Mouse (Mus musculus): ENCODE data around the gene Slc6a9.

Slc6a9 gene

DNA sequence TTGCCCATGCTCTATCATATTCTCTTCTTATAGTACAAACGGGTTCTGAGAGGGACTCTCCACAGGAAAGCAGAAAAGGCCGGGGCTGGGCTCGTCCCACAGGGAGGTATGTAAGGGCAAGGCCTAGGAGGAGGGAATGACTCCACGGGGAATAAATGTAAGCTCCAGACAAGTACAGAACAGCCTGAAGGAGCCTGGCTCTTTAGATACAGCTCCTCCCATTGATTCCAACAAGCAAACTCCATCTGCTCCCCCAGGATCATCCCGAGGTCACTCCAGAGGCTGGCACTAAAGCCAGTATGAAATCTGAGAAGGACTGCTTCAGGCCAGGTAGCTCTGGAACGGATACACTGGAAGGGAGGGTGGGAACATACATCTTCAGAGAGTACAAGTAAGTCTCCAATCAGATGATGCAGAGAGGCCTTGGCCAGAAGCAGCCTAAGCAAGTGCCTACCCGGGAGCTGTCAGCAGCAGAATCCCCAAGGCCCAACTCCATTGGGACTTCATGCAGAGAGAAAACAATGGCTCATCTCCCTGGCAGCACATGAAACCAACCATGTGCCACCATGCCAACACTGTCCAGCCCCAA is 78.5 kb downstream of the Slc6a9 start:
- DNase-seq (ENCODE audit: low spot score in 2 of 2), result no peak

DNA sequence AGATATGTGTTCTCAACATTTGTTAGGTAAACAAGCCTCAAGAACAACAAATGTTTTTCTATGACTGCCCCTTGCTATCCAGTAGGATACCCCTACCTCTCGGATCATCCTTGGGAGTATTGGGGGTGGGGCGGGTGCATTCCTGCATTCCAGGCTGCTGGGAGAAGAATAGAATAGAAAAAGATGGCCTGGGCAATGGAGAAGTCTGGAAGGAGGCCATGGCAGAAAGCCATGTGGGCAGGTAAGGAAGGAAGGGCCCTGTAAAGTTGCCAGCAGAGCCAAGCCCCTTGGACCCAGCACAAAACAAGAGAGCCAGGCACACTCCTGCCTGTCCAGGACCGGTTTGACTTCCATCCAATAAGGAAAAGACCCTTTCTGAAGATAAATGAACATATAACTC is 79.1 kb downstream of the Slc6a9 start:
- DNase-seq (ENCODE audit: low spot score in 2 of 2), result no peak

DNA sequence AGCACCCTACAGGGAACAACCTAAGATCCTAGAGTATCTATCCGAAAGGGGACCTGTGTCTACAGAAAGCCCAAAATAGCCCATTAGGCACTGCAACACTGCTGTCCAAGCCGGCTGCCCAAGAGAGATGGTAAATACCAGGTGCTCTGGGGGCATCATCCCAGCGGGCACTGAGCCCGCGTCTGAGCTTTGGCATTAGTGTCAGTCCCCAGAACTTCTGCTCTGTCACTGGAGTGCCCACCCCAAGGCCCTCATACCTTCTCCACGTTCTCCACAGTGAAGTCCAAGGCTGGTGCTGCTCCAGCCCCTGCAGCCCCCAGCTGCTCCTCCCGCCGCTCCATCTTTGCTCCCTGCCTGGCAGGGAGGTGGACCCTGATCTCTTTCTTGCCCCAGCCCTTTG is 79.7 kb downstream of the Slc6a9 start:
- no peak for DNase-seq (ENCODE audit: low spot score in 2 of 2)

DNA sequence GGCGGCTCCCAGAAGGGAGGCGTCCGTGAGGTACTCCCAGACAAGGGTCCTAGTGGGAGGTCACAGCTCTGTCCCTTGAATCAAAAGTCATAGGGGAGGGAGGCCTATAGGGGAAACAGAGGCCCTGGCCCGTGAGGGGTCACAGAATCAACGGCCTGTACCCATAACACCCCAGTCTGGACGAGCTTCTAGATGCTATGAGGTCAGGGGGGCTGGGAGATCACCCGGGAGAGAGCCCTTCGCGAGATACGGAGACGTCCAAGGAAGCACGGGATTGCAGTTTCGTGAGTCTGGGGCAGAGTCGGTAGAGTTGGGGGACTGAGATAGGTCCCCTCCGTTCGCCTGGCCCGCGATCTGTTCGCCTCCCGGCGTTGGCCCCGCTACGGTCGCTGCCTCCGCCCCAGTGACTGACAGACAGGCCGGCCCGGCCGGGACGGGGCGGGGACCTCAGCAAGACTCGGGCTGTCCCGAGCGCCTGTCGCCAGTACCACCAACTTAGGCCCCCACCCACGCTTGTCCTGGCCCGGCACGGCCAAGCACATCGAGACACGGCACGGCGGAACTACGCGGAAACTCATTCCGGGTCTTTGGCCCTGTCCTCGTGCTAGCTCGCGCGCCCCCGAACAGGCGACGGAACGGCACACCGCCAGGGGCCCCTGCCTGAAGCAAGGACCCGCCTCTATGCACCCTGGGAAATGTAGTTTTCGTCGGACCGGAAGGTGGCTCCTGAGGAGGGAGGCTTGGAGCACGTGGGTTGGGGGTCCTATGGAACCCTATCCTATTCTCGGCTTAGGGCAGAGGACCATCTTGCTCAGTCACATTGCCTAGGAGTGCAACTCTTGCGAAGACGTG is 80.5 kb downstream of the Slc6a9 start, which contains the start of gene Ipo13:
TSS of gene Ipo13 (minus strand) at position 409 of the 852 bp plus-strand sequence.
- DNase-seq (ENCODE audit: low spot score in 2 of 2), result peak; percentile 89

DNA sequence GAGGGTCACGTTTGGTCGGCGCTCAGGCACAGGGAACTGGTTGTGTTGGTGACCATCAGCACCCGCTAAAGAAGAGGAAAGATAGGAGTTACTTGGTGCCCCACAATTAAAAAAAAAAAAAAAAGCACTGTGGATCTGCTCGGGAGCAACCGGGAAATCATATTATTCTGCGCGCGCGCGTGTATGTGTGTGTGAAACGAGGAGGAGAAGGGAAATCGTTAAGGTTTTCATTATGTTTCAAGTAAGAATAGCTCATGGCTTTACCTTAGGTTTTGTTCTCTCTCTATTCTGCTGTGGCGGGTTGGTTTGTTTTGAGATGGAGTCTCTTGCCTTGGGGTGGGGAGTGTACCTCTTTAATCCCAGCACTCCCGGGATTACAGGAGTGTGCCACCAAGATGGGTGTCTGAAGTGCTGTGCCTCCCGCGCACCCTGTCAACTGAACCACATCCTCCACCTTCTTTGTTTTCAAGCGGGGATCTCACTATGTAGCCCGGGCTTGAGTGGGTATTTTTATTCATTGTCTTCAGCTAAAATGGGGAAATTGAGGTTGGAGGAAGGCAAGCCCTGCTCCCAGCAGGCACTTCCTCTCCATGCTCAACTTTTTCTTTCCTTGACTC is 81.3 kb downstream of the Slc6a9 start:
- no peak for DNase-seq (ENCODE audit: low spot score in 2 of 2)

DNA sequence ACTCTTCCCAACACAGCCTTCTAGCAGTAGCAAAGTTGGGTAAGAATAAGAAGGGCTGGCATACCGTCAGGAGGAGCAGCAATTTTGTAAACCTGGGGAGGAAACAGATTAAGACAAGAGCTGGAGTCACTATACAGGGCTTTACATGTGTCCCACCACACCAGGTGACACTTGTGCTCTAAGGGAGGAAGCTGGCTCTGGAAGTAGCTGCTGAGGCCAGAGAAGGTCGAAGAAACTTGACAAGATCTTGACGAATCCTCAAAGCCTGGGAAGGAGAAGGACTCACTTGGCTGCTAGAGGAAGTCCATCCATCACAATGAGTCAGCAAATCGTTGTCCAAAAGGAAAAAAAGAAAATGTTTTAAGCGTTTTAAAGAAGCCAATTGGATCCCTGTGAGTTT is 82.1 kb downstream of the Slc6a9 start:
- DNase-seq (ENCODE audit: low spot score in 2 of 2), result no peak

DNA sequence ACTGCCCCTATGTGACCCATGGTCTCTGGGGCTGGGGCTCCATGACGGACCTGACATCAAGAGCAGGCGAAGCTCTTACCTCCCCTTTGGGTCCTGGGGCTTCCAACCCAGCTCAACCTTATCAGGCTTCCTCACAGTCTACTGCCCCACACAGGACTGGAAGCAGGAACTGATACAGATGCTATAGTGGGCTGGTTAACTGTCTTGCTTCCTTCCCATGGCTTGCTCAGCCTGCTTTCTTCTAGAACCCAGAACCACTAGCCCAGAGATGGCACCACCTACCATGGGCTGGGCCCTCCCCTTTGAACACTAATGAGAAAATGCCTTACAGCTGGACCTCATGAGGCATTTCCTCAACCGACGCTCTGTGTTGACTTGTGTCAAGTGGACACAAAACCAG is 83.1 kb downstream of the Slc6a9 start:
- no peak for DNase-seq (ENCODE audit: low spot score in 2 of 2)

DNA sequence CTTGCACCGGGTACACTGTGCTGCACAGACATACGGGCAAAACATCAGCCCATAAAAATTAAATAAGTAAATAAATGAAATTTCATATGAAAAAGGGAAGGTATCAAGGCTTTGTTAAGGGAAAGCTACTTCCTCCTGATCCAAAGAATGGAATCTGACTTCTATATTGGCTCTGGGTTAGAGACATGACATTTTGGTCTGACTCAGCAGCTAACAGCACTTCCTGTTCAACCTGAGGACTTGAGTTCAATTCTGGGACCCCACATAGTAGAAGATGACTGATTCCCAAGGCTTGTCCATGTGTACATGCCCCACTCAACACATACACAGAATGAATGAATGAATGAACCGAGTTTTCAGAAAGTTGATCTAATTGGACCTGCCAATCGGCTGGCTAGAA is 83.5 kb downstream of the Slc6a9 start:
- no peak for DNase-seq (ENCODE audit: low spot score in 2 of 2)

DNA sequence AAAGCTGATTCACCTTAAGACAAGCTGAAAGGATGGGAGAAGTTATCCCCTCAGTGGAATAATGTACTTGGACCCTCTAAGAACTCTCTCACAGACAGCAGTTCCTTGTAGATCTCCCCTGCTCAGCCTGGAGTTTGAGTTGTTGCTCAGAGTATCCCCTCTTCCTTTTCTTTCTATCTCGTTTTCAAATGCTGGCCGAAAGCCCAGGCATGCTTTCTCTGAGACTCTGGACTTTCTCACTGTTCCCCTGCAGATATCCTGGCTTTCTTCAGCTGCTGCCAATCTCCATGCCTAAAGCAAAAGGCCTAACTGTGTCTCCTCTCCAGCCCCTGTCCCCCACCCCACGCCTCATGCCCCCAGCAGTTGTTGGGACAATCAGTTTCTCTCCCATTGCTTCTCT is 84.0 kb downstream of the Slc6a9 start:
- DNase-seq (ENCODE audit: low spot score in 2 of 2), result no peak

DNA sequence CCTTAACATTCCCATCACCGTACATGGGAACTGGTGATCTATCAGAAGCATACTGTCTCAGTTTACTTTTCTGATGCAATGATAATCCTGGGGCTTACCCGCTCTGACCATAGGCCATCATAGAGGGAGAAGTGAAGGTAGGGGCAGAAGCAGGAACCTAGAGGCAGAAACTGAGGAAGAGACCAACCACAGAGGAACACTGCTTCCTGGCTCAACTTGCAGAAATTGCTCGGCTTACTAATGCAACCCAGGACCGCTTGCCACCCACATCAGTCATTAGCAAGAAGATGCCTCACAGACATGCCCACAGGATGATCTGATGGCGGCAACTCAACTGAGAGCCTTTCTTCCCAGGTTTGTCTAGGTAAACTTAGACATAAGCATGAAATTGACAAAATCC is 84.5 kb downstream of the Slc6a9 start:
- no peak for DNase-seq (ENCODE audit: low spot score in 2 of 2)

DNA sequence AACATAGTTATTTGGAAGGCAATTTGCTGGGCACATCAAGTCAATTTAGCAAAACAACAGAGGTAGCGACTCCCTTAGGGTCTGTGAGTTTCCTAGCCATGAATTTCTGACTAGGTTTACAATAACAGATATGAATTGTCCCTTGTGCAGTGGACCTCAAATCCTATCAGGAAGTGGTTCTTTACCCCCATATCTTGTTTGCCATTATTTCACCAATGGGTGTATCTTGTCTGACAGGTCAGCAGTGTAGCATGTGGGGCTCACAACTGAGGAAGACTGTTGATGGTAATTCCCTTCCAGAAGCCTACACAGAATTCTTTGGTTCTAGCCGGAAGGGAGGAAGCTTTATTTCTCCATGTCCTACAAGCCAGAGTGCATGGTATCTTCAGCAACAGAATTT is 87.1 kb downstream of the Slc6a9 start:
- no peak for DNase-seq (ENCODE audit: low spot score in 2 of 2)

DNA sequence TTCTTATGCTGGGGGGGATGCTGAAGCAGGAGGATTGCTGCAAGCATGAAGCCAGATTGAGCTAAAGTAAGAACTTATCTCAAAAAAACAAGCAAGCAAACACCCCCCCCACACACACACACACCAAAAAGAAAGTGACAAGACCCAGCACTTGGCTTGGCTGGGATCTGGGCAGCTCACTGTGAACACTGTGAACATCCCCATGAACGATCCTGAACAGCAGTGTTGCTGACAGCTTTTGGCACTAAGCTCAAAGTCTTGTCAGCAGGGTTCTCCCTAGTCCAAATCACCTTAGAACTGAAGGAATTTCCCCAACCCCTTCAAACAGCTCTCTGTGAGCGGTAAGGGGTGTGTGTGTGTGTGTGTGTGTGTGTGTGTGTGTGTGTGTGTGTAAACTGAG is 89.1 kb downstream of the Slc6a9 start:
- no peak for DNase-seq (ENCODE audit: low spot score in 2 of 2)

All from right cerebral cortex, postnatal 36 days (tissue).